Mouse (Mus musculus) intestine, embryonic 14.5 days (tissue): ENCODE measurements at regions not wholly inside any gene's neighbourhood (a gene's known extent, or its start where the extent isn't known, plus 50 kb on each side); places are given as distances from the start of the nearest gene placed in this dataset.
A peak's percentile ranks its signal among the peaks of the same experiment; 100 is the strongest.

Experiments
- ATAC-seq: fragments of 200-750 bp; cut with Nextera tagmentation; replicated peaks from 2 replicates; pipeline ENCODE4 v1.8.0; 2017; ENCODE audit warnings: low read depth, moderate number of reproducible peaks, moderate TSS enrichment, moderate library complexity; ENCODE audit not compliant: low FRiP score, low TSS enrichment
- DNase-seq: peaks from one replicate; pipeline ENCODE4 v3.0.0-alpha.2; 2018; ENCODE audit warnings: low spot score
- H3K27ac ChIP-seq: fragments of 300-500 bp; sonication (generic); 2 replicates; pipeline ENCODE4 v1.5.1; 2014; ENCODE audit warnings: low read depth, mild to moderate bottlenecking, control low read depth
- H3K27me3 ChIP-seq: fragments of 300-500 bp; sonication (generic); replicated peaks from 2 replicates; pipeline ENCODE4 v1.6.1; 2014; ENCODE audit warnings: low read length, control low read depth; ENCODE audit not compliant: control insufficient read depth, insufficient read depth
- H3K36me3 ChIP-seq: fragments of 300-500 bp; sonication (generic); 2 replicates; pipeline ENCODE4 v1.6.1; 2014; ENCODE audit warnings: low read length, control low read depth; ENCODE audit not compliant: control insufficient read depth, insufficient read depth
- H3K4me1 ChIP-seq: fragments of 300-500 bp; sonication (generic); replicated peaks from 2 replicates; pipeline ENCODE4 v1.6.1; 2014; ENCODE audit warnings: low read length, control low read depth, mixed read lengths; ENCODE audit not compliant: control insufficient read depth, insufficient read depth
- H3K4me2 ChIP-seq: fragments of 300-500 bp; sonication (generic); 2 replicates; pipeline ENCODE4 v1.6.1; 2014; ENCODE audit warnings: low read length
- H3K4me3 ChIP-seq: fragments of 300-500 bp; sonication (generic); 2 replicates; pipeline ENCODE4 v1.5.1; 2014; ENCODE audit warnings: low read depth, low read length, control low read depth, mixed read lengths
- H3K9ac ChIP-seq: fragments of 300-500 bp; sonication (generic); 2 replicates; pipeline ENCODE4 v1.6.1; 2014; ENCODE audit warnings: mild to moderate bottlenecking, low read length
- H3K9me3 ChIP-seq: fragments of 300-500 bp; sonication (generic); 2 replicates; pipeline ENCODE4 v1.6.1; 2016; ENCODE audit warnings: low read length, control low read depth; ENCODE audit not compliant: control insufficient read depth
- WGBS: fragments of 180-500 bp; shearing (Covaris S2); extraction: QIAGEN DNeasy Blood & Tissue Kit; methylation state at CpG from one replicate; pipeline ENCODE4 v1.1.7; 2014; 5-methylcytosine and 5-hydroxymethylcytosine counted together

DNA sequence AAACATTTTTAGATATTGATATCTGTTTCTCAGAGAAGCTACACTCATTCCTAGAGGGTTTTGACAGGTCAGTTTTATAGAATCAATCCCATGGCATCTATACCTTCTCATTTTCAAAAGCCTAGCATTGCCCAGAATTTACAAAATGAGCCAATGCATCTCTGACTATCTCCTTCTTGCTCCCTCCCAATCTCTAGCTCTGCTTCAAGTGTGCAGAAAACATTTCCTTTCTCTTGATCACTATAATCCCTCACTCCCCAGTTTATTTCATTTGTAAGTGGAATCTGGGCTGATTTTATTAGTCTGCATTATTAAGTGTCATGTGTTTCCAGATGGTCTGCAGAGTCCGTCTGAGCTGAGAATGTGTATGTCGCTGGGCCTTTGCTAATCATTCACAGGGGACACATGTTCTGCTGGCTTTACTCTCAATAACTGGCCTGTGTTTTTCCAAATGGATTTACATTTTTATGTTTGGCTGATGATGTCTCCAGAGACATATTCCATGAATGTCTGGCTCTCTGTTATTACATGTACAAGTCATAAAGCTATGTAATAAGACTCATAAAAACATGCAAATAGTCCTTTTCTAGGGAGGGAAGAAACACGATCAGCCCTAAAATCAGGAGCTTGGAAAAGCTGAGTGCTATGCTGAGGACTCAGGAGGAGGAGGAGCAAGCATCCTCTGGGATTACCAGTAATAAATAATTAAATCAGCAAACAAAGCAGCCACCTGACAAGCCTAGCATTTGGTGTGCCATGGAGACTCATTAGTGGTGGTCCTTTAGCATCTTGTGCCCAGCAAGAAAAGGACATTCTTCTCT lies 366.0 kb upstream of the Apob start:
- H3K4me2 ChIP-seq = no peak overlapping the region
- 44% methylated on average over 3 of the region's 3 CpGs for WGBS
- DNase-seq (no peak), ATAC-seq (0 out of 2 replicates have a peak, but pooled peaks have one; percentile 43)
- H3K36me3 ChIP-seq = no peaks in the 10 kb centered on the region
- no peak overlapping the region for H3K4me3 ChIP-seq
- no peak overlapping the region for H3K27ac ChIP-seq
- no peaks in the 10 kb centered on the region for H3K4me1 ChIP-seq
- H3K9ac ChIP-seq = no peak overlapping the region
- H3K9me3 ChIP-seq = no peaks in the 10 kb centered on the region
- no peaks in the 10 kb centered on the region for H3K27me3 ChIP-seq

GRCm38 (mm10) chr12:7636417-7637175 lies 340.9 kb upstream of the Apob start:
- no peaks in the 10 kb centered on the region for H3K9me3 ChIP-seq
- no peak overlapping the region for H3K9ac ChIP-seq
- WGBS = 55% methylated on average over 4 of the region's 4 CpGs
- no peaks in the 10 kb centered on the region for H3K27me3 ChIP-seq
- no peak overlapping the region for H3K27ac ChIP-seq
- no peak overlapping the region for H3K4me3 ChIP-seq
- ATAC-seq = peak; percentile 77
- no peaks in the 10 kb centered on the region for H3K36me3 ChIP-seq
- DNase-seq = no peak
- H3K4me2 ChIP-seq = no peak overlapping the region
- no peaks in the 10 kb centered on the region for H3K4me1 ChIP-seq

DNA sequence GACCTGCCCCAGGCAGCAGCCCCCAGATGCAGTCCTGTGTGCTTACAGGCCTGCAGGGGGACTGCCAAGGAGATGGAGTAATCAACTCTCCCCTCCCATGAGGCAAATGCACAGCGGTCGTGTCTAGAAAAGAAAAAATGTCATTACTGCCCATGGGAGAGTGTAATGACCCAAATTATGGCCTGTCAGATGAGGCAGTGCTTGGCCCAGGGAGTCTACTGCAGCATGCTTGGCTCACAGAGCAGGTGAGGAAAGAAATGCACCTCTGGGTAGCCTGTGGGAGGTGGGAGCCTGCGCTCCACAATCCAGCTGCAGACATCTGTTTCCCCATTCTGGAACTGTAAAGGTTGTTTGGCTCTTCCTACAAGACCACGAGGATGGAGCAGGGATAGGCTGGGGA lies 339.8 kb upstream of the Apob start:
- Histone ChIP-seq H3K9ac (no peak overlapping the region), H3K9me3 (no peaks in the 10 kb centered on the region), H3K36me3 (no peaks in the 10 kb centered on the region), H3K27me3 (no peaks in the 10 kb centered on the region), H3K4me2 (no peak overlapping the region), H3K27ac (no peak overlapping the region), H3K4me1 (no peaks in the 10 kb centered on the region), H3K4me3 (no peak overlapping the region)
- 61% methylated on average over 4 of the region's 4 CpGs for whole genome bisulfite sequencing
- no peak for ATAC-seq
- no peak for DNase-seq

- Histone ChIP-seq H3K4me2 (no peak overlapping the region), H3K27ac (no peak overlapping the region), H3K9me3 (no peaks in the 10 kb centered on the region), H3K9ac (no peak overlapping the region), H3K4me3 (no peak overlapping the region), H3K4me1 (no peaks in the 10 kb centered on the region), H3K36me3 (no peaks in the 10 kb centered on the region), H3K27me3 (no peaks in the 10 kb centered on the region)
- no peak for DNase-seq
- 87% methylated on average over 3 of the region's 3 CpGs for WGBS
- ATAC-seq = no peak
These were observed 326.6 kb upstream of the Apob start for GRCm38 (mm10) chr12:7650851-7651250.

DNA sequence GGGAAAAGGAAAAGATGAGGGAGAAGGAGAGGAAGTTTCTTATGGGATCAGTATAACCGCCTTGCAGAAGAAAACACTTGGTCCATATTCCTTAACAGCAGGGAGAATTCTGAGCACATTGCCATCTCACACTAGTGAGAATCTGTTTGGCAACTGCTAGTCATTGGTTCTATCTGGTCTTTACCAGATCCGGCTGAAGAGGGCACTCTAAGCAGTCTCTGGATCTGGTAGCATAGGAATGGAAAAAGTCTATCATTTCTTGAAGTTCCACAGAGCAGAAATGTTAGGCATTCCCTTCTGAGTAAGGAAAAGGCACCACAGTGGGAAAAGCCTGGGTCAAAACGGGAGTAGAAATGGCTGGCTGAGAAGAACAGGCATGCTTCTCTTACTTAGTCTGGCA lies 315.4 kb upstream of the Apob start:
- no peaks in the 10 kb centered on the region for H3K36me3 ChIP-seq
- no peaks in the 10 kb centered on the region for H3K9me3 ChIP-seq
- H3K27ac ChIP-seq = no peak overlapping the region
- H3K4me3 ChIP-seq = no peak overlapping the region
- H3K4me2 ChIP-seq = no peak overlapping the region
- no peaks in the 10 kb centered on the region for H3K27me3 ChIP-seq
- H3K9ac ChIP-seq = no peak overlapping the region
- H3K4me1 ChIP-seq = no peaks in the 10 kb centered on the region
- no peak for ATAC-seq
- DNase-seq = no peak
- 50% methylated on average over 3 of the region's 3 CpGs for WGBS

DNA sequence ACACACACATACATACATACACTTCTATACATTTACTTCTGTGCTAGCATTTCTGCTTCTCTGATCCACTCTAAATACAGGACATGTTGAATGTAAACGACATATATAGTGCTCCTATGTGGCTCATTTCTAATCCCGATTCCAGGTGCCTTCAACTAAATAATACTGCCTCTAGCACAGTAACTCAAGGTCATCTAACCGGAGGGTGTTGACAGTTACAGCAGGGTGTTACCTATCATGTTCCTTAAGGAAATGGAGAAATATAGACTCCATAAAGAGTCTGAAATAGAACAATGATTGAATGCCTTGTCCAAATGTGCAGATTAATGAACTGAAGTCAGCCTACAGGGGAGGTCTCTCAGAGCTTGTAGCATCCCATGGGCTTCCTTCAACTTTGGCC lies 307.3 kb upstream of the Apob start:
- Histone ChIP-seq H3K36me3 (no peaks in the 10 kb centered on the region), H3K4me1 (no peaks in the 10 kb centered on the region), H3K27me3 (no peaks in the 10 kb centered on the region), H3K4me3 (no peak overlapping the region), H3K9me3 (no peaks in the 10 kb centered on the region), H3K27ac (no peak overlapping the region), H3K4me2 (no peak overlapping the region), H3K9ac (no peak overlapping the region)
- DNase-seq (no peak), ATAC-seq (no peak)
- 77% methylated on average over 3 of the region's 3 CpGs for WGBS

- Histone ChIP-seq H3K4me3 (no peak overlapping the region), H3K4me2 (no peak overlapping the region), H3K36me3 (no peaks in the 10 kb centered on the region), H3K27ac (no peak overlapping the region), H3K9ac (no peak overlapping the region), H3K27me3 (no peaks in the 10 kb centered on the region), H3K9me3 (no peaks in the 10 kb centered on the region), H3K4me1 (no peaks in the 10 kb centered on the region)
- no peak for DNase-seq
- no peak for ATAC-seq
- WGBS = 27% methylated on average over 1 of the region's 1 CpGs
These were observed 306.9 kb upstream of the Apob start for GRCm38 (mm10) chr12:7670561-7670960.

DNA sequence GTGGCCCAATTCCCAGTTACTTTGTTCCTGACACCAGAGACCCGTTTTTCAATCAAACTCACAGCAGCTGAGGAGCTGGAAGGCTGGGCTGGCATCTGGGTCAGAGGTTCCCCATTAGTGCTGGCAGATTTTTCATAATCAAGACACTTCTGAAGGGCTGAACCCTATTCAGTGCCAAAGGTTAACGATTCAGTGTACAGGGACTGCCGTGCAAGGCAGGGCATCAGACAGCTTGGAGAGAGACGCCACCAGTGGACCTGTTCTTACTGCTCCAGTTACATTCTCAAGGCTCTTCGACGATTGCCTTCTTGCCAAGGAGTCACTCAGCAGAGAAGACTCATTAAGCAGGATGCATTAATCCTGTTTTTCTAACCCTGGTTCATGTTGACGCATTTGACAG lies 285.5 kb upstream of the Apob start:
- WGBS = 65% methylated on average over 7 of the region's 7 CpGs
- ATAC-seq = no peak
- H3K9ac ChIP-seq = no peak overlapping the region

More for the DNA sequence above, 285.5 kb upstream of the Apob start:
- Histone ChIP-seq H3K27ac (no peak overlapping the region), H3K9me3 (no peaks in the 10 kb centered on the region), H3K27me3 (no peaks in the 10 kb centered on the region), H3K4me2 (no peak overlapping the region), H3K4me3 (no peak overlapping the region), H3K4me1 (no peaks in the 10 kb centered on the region), H3K36me3 (no peaks in the 10 kb centered on the region)
- DNase-seq = no peak
